Comparison of ENCODE assay signal across 9 mouse cellular contexts in genomic region chr16:23258823-23259457, GRCm38 (mm10). TPM values are rescaled to one million over a fixed set of nuclear protein-coding genes. Genes with fewer than 3 reads are reported as not detected.
DNase-seq lines count a peak whose midpoint lies in the region; ATAC-seq and TF ChIP-seq lines count a peak whose summit lies in the region.
"Had no signal": no experiment of that assay in that cellular context is flagged by ENCODE, and none has a peak within 500 bp of the region (broad histone marks: within the 10 kb centered on the region; RNA-seq: fewer than 3 reads in every experiment).

No protein-coding gene starts in this region.

- H3K9ac ChIP-seq in heart, embryonic 12.5 days: no peak overlapping the region; the same call in 1 of the 2 replicates
- no peak overlapping the region; the same call in 1 of the 2 replicates for H3K9ac ChIP-seq in limb, embryonic 11.5 days (ENCODE audit: low read length)

- DNase-seq in heart, adult 9 months (ENCODE audit: low spot score in 2 of 2): no peak
- no peak for DNase-seq in testis, postnatal 14 days (ENCODE audit: low spot score)
- peak; percentile 37 for DNase-seq in limb, embryonic 11.5 days (ENCODE audit: low spot score)
- DNase-seq in adrenal gland, adult 8-10 months: no peak
- DNase-seq in gastrocnemius, postnatal 10 days: no peak
- no peak for DNase-seq in layer of hippocampus, adult 9-11 months
- DNase-seq: cerebellum, adult 18-20 months had no signal

- H3K27me3 ChIP-seq in heart, embryonic 12.5 days (replicated peaks): peaks cover 39% of the 10 kb centered on the region
- no peaks in the 10 kb centered on the region for H3K27me3 ChIP-seq in testis, adult 2 months (ENCODE audit: control insufficient read depth, insufficient read depth, low read length)
- H3K27me3 ChIP-seq in limb, embryonic 11.5 days (ENCODE audit: control insufficient read depth, insufficient read depth, low read length): no peaks in the 10 kb centered on the region

- no peak overlapping the region for H3K4me3 ChIP-seq in heart, embryonic 12.5 days
- H3K4me3 ChIP-seq in testis, adult 2 months (ENCODE audit: control insufficient read depth, low read depth, low read length): no peak overlapping the region
- no peak overlapping the region for H3K4me3 ChIP-seq in limb, embryonic 11.5 days (ENCODE audit: low read depth, low read length)

- peaks cover 8% of the 10 kb centered on the region; the same call in 1 of the 2 replicates for H3K36me3 ChIP-seq in heart, embryonic 12.5 days
- H3K36me3 ChIP-seq in testis, adult 2 months (ENCODE audit: control insufficient read depth, insufficient read depth, low read length): no peaks in the 10 kb centered on the region
- H3K36me3 ChIP-seq in limb, embryonic 11.5 days (ENCODE audit: control insufficient read depth, insufficient read depth, low read length): no peaks in the 10 kb centered on the region; the same call in 1 of the 2 replicates

- H3K9me3 ChIP-seq in heart, embryonic 12.5 days (replicated peaks): no peaks in the 10 kb centered on the region
- H3K9me3 ChIP-seq in limb, embryonic 11.5 days (ENCODE audit: control insufficient read depth, low read length): no peaks in the 10 kb centered on the region

- peak overlapping the region; percentile 27; the same call in 1 of the 2 replicates for H3K4me2 ChIP-seq in heart, embryonic 12.5 days
- no peak overlapping the region for H3K4me2 ChIP-seq in limb, embryonic 11.5 days (ENCODE audit: low read depth, severe bottlenecking)

- TF ChIP-seq POLR2A in testis, adult 2 months (IDR thresholded peaks at IDR 0.05; ENCODE audit: control insufficient read depth, low read depth, low read length): no peak

- no peak for ATAC-seq in heart, embryonic 12.5 days (ENCODE audit: insufficient number of reproducible peaks, low FRiP score)
- 0 out of 2 replicates have a peak, but pooled peaks have one; percentile 31 for ATAC-seq in limb, embryonic 11.5 days (ENCODE audit: insufficient number of reproducible peaks, low FRiP score, low TSS enrichment, low read depth)

- no peak for TF ChIP-seq CTCF in testis, adult 2 months (IDR thresholded peaks at IDR 0.05; ENCODE audit: control insufficient read depth, insufficient read depth, insufficient replicate concordance, low read depth, low read length)

- 12% methylated on average over 4 of the region's 4 CpGs for WGBS in heart, embryonic 12.5 days
- WGBS in limb, embryonic 11.5 days: 6% methylated on average over 4 of the region's 4 CpGs

- H3K27ac ChIP-seq in heart, embryonic 12.5 days (ENCODE audit: poor library complexity, severe bottlenecking): no peak overlapping the region
- peak overlapping the region; percentile 56 for H3K27ac ChIP-seq in testis, adult 2 months (ENCODE audit: control insufficient read depth, insufficient read depth, low read depth, low read length)
- peak overlapping the region; percentile 32; the same call in 1 of the 2 replicates for H3K27ac ChIP-seq in limb, embryonic 11.5 days (replicated peaks; ENCODE audit: low read depth, low read length)

- H3K4me1 ChIP-seq in heart, embryonic 12.5 days (replicated peaks): peaks cover 50% of the 10 kb centered on the region
- no peaks in the 10 kb centered on the region; the same call in 1 of the 2 replicates for H3K4me1 ChIP-seq in testis, adult 2 months (ENCODE audit: control insufficient read depth, insufficient read depth, low read length)
- H3K4me1 ChIP-seq in limb, embryonic 11.5 days (ENCODE audit: control insufficient read depth, insufficient read depth, low read length): peaks cover 34% of the 10 kb centered on the region

RNA-seq across cellular contexts. Expression of gene St6gal1, which starts 34.4 kb away (rescaled TPM):
- 18.9 and 21.9 TPM in 2 replicates for polyA plus RNA-seq in heart, embryonic 12.5 days (2016; fragmentation: Nextera tagmentation; extraction: Ambion mirVana)
- polyA plus RNA-seq in testis, adult 2 months (2012; rRNA removed): 3.6 and 4.2 TPM in 2 replicates
- 29.1 and 30.4 TPM in 2 replicates for polyA plus RNA-seq in limb, embryonic 11.5 days (2014; fragmentation: Nextera tagmentation; extraction: Ambion mirVana)
- total RNA-seq in adrenal gland, adult 8-10 months (2022): 10 to 100 TPM; 36.7 to 55.6 (median 44.3) TPM
- 1 to 10 TPM; 9.5 to 9.8 TPM for total RNA-seq in gastrocnemius, postnatal 10 days (2021)
